Mouse (Mus musculus): ENCODE measurements around the gene Dab1.

GRCm38 (mm10) chr4:104059569-104059968 is 440.4 kb downstream of the Dab1 start:
- TF ChIP-seq POLR2A (IDR thresholded peaks at IDR 0.05; ENCODE audit: low read depth, low read length): no peak
- no peak for TF ChIP-seq CTCF (IDR thresholded peaks at IDR 0.05; ENCODE audit: borderline replicate concordance, insufficient read depth, low read length)

Data from embryonic fibroblast, embryonic 13.5 days (primary cell).